Mouse (Mus musculus): ENCODE data around the gene A730061H03Rik.

The A730061H03Rik gene

GRCm38 (mm10) chr14:55551347-55551746 is 8.9 kb downstream of the A730061H03Rik start:
- DNase-seq (ENCODE audit: low spot score) = no peak

GRCm38 (mm10) chr14:55550191-55550590 is 10.0 kb downstream of the A730061H03Rik start:
- DNase-seq (ENCODE audit: low spot score) = no peak

GRCm38 (mm10) chr14:55544334-55544733 is 15.9 kb downstream of the A730061H03Rik start:
- DNase-seq (ENCODE audit: low spot score) = peak; percentile 32

GRCm38 (mm10) chr14:55542268-55542667 is 17.9 kb downstream of the A730061H03Rik start:
- no peak for DNase-seq (ENCODE audit: low spot score)

GRCm38 (mm10) chr14:55540787-55541321 is 19.4 kb downstream of the A730061H03Rik start:
- peak; percentile 90 for DNase-seq (ENCODE audit: low spot score)

GRCm38 (mm10) chr14:55540067-55540786 is 20.0 kb downstream of the A730061H03Rik start, which contains the start of gene Pck2:
Pck2 (plus strand) TSS chr14:55540266.
- DNase-seq (ENCODE audit: low spot score) = peak; percentile 94

- DNase-seq (ENCODE audit: low spot score) = peak; percentile 53
Observed at GRCm38 (mm10) chr14:55536116-55536745, 24.0 kb downstream of the A730061H03Rik start.

- DNase-seq (ENCODE audit: low spot score) = no peak
Observed at GRCm38 (mm10) chr14:55527940-55528339, 32.3 kb downstream of the A730061H03Rik start.

- no peak for DNase-seq (ENCODE audit: low spot score)
Observed at GRCm38 (mm10) chr14:55526674-55527073, 33.5 kb downstream of the A730061H03Rik start.

- no peak for DNase-seq (ENCODE audit: low spot score)
Observed at GRCm38 (mm10) chr14:55524785-55525184, 35.4 kb downstream of the A730061H03Rik start, which contains the start of gene Nrl. Nrl (minus strand) TSS chr14:55524981.

- no peak for DNase-seq (ENCODE audit: low spot score)
Observed at GRCm38 (mm10) chr14:55524062-55524461, 36.1 kb downstream of the A730061H03Rik start.

- no peak for DNase-seq (ENCODE audit: low spot score)
Observed at GRCm38 (mm10) chr14:55520451-55521361, 39.5 kb downstream of the A730061H03Rik start.

GRCm38 (mm10) chr14:55519604-55520003 is 40.6 kb downstream of the A730061H03Rik start:
- DNase-seq (ENCODE audit: low spot score) = no peak

- no peak for DNase-seq (ENCODE audit: low spot score)
Observed at GRCm38 (mm10) chr14:55518897-55519296, 41.3 kb downstream of the A730061H03Rik start.

GRCm38 (mm10) chr14:55515846-55516245 is 44.4 kb downstream of the A730061H03Rik start:
- no peak for DNase-seq (ENCODE audit: low spot score)

GRCm38 (mm10) chr14:55513927-55514326 is 46.3 kb downstream of the A730061H03Rik start:
- DNase-seq (ENCODE audit: low spot score) = no peak

- no peak for DNase-seq (ENCODE audit: low spot score)
Observed at GRCm38 (mm10) chr14:55511037-55511436, 49.2 kb downstream of the A730061H03Rik start.

GRCm38 (mm10) chr14:55510125-55510731 is 50.0 kb downstream of the A730061H03Rik start, which contains the start of gene Cpne6:
Cpne6 (plus strand) TSS chr14:55510445.
- no peak for DNase-seq (ENCODE audit: low spot score)
